Mouse (Mus musculus): ENCODE data around the gene Dnah5.

DNA sequence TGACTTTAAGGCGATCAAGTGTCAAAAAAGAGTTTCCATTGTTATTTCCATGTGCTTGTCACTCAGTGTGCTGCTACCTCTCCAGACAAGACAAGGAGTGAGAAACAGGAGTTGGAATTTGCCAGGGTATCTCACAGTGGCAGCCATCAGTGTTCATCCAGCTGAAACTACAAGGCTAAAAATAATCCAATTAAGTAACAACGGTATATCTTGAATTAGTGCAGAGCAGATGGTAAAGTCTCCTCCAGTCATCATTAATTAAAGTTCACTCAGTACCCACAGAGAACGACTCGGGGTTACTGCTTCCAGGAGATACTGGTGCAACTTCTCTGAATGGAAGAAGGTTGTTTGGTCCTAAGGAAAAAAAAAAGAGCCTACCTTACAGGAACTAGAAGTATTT lies 311.6 kb downstream of the Dnah5 start:
- TF ChIP-seq CTCF (IDR thresholded peaks at IDR 0.05; ENCODE audit: extremely low read depth, insufficient read depth, insufficient read length, insufficient replicate concordance) (no peak), POLR2A (IDR thresholded peaks at IDR 0.05; ENCODE audit: low read depth, low read length) (no peak)

All from spleen, adult 2 months (tissue).